Mouse (Mus musculus): ENCODE results near the gene Adrb1.
"Not testable (repeated sequence)": the region's sequence is repeated elsewhere in the genome, so short reads cannot be mapped to it uniquely, and the experiment has no call there.

Gene Adrb1

DNA sequence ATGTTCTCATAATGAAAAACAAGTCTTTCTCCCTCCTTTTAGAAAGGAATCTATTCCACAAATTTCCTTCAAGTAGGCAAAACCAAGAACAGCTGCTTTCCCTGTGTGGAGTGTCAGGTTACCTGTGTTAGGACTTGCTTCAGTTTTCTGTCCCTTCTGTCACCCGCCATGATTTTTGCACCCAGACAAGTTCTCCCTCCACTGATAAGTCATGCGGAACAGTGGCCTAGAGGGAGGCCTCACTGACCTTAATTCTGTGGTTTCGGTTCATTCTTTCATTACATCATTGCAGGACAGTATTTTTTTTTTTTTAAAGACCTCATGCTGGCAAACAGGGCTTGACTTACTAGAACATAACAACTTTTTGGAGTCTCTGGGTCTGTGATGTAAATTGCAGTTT, 27.3 kb downstream of the Adrb1 start:
- no peak for DNase-seq (ENCODE audit: low spot score in 2 of 2)

DNA sequence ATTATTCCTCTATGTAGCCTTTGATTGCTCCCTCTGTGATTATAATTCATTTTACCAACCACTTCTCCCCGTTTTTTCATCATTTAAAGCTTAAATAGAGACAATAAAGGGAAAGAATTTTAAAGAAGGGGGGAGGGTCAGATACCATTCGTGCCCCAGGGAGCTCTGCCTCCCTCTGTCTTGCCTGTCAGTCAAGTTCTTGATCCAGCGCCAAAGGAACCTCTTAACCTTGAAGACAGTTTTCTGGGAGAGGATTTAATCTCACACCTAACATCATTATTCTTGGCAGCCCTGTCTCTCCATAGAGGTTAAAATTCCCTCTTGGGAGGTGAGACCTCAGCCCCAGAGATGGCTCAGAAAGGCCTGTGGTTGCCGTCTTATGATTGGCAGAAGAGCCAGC, 28.7 kb downstream of the Adrb1 start:
- DNase-seq (ENCODE audit: low spot score in 2 of 2), result no peak

DNA sequence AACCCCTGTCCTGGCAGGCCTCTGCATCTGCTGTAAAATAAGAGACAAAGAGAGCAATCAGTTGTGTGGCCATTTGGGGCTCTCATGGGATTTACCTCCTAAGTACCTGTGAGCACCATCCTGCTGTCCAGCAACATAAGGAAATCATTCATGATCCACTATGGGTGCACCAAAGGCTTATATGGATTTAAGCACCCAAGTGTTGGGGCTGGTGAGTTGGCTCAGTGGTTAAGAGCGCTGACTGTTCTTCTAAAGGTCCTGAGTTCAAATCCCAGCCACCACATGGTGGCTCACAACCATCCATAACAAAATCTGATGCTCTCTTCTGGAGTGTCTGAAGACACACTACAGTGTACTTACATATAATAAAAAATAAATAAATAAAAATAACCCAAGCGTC, 32.5 kb downstream of the Adrb1 start:
- not testable (repeated sequence) for DNase-seq (ENCODE audit: low spot score in 2 of 2)

DNA sequence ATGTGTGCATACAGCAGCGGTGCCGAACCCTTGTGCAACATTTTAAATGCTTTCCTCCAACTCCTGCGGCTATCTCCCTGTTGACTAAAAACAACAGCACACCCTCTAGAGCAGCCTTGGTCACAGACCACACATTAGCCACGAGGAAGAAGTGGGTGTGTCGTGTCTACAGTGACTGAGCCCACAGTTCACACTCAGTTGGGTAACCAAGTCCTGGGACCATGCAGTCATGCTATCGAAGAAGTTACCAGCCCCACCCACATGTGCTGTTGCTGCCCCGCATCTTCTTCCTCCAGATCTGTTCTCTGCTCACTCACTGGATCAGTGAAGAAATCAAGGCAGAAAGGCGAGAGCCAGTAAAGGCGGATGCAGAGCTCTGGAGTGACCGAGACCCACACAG, 34.4 kb downstream of the Adrb1 start:
- no peak for DNase-seq (ENCODE audit: low spot score in 2 of 2)

DNA sequence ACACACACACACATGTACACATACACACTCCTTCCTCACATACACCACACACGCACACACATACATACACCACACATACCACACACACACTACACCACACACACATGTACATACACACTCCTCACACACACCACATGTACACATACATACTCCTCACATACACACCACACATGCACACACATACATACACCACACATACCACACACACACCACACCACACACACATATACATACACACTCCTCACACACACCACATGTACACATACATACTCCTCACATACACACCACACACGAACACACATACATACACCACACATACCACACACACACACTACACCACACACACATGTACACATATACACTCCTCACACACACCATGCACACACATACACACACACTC, 36.3 kb downstream of the Adrb1 start:
- DNase-seq (ENCODE audit: low spot score in 2 of 2), result no peak

DNA sequence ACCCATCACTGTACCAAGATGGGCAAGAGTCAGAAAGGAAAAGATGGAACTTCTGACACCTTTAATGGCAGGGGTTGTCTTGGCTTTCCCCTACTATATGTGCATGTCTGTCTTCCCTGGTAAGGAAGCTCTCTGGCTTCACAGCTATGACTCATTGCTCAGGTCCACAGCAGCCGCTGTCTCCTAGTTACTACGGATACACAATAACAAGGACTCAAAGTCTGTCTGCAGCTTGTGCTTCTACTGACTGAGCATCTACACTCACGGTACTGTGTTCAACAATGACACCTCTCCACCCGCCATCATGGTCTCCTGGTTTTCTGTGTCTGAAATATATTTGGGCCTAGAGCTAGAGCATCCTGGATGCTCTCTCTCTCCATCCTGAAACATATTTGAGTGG, 37.7 kb downstream of the Adrb1 start:
- DNase-seq (ENCODE audit: low spot score in 2 of 2), result no peak

DNA sequence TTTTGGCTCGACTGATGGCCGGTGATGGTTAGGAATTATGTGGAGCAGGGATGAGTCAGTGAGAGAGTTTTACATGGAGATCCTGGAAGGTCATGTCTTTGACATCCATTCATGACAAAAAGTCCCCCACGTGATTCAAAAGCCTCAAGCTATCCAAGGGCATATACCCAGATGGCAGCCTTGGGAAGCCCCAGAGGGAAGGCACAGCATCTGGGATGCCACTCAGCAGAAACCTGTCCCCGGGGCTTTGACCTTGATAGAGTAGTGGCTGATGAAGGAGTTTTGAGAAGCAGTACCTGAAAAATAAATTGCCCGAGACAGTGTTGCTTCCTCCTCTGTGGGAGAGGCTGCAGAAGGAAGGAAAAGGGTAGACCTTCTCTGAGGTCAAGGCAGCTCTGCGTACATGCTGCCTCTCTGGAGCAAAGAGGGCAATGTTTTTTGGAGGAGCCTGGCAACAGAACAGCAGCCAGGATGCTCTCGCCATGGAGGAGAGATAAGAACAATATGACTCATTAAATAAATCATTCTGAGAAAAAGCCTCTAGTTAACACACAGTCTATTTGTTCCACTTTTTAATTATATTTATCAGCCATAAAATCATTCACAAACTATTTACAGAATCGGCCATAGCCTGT, 38.4 kb downstream of the Adrb1 start:
- no peak for DNase-seq (ENCODE audit: low spot score in 2 of 2)

DNA sequence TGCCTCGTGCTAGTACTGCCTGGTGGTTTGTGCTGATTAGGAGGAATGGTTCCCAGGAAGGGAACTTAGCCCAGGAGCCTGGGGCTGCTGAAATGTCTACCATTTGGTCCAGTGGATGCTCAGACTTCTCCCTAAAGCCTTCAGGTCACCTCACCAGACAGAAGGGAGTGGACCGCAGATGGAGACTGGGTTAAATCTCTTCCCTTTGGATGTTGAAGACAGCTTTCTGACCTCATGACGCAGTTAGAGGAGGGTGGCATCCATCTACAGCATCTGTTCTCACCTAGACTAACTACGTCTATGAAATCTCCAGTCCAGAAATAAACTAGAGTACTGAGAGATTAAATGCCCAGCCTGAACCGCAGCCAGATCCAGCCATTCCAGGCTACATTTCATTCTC, 39.1 kb downstream of the Adrb1 start:
- no peak for DNase-seq (ENCODE audit: low spot score in 2 of 2)

DNA sequence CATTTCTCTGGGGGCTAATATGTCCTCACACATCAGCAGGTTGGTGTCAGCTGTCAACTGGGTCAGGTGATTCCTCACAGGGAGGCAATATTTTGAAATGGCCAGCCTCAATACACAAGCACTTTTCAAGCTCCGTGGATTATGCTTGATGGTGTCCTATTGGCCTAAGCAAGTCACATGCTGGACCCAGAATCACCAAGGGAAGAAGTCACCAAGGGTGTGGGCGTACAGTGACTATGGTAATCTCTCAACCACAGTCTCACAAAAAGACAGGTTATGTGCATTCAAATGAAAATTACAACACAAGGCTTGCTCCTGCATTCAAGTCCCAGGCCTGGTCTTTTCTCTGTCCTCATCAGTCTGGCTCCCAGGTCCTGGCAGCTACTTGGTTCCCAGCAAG, 39.7 kb downstream of the Adrb1 start:
- DNase-seq (ENCODE audit: low spot score in 2 of 2), result no peak

DNA sequence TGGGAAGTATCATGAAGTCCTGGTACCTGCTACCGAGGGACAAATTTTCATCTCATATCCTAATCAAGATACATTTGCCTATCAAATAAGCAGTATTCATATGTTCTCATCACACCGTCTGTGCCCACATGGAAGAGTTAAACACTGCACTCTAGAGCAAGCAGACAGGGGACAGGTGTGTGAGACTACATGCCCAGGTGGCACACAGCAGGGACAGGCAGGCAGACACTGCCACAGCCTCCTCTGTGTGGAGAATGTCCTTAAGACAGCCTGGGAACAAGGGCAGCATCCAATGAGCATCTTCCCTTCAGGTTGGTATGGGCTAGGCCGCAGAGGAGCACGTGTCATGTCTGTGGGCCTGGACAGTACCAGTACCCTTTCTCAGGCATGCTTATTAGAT, 40.7 kb downstream of the Adrb1 start:
- DNase-seq (ENCODE audit: low spot score in 2 of 2), result no peak

DNA sequence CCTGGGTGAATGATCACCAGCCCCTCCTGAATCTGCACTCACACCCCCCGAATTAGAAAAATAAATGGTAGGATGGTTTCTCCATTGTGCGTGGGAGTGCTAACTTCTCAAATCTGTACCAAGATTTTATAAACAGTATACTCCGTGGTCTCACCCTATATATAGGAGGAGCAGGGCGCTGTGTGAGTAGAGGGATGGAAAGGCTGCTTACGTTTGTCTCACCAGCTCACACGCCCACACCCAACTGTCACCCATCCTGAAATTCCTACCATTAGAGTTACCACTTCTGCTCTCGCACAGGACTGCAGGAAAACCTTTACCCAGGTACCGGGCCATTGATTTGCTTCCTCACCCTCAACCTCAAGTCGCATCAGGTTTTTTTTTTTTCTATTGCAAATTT, 47.0 kb downstream of the Adrb1 start:
- peak in 1 of 2 experiments; percentile 33 for DNase-seq (ENCODE audit: low spot score in 2 of 2)

DNA sequence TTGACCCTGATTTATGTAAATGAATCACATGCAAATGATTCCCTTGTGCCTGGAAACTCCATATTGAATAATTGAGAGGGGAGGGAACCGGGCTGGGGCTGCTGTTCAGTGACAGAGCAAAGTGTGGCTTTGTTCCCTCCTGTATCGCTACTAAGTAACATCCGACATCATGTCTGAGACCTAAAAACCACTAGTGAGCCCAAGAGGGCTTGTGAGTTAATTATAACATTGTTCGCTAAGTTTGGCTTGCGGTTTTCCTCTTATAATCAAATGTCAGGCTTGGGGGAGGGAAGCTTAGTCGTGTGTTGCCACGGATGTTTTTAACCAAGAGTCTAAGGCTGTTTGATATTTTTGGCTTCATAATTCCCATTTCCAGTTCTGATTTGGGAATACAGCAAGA, 50.2 kb downstream of the Adrb1 start:
- no peak for DNase-seq (ENCODE audit: low spot score in 2 of 2)

DNA sequence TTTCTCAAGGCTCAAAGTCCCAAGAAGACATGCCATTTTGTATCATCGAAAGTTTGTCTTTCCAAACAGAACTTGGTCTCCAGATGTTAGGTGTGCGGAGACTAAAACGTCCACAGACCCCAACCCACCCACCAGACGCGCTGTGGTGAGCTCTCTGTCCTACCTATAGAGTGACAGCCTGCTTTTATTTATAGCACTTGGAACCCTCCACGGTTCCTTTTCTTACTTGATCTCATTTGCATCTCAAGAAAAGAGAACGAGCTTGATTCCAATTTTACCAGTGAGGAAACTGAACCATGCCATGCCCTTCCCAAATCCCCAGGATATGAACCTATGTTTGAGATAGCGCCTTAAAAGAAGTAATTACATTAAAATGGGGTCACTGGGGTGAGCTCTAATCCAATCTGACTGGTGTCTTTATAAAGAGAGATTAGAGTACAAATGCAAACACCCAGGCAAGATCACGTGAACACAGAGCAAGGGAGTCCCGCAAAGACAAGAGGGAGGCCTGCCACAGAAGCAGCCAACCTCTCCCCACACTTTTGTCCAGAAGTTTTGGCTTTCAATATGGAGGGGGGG, 51.5 kb downstream of the Adrb1 start:
- no peak for DNase-seq (ENCODE audit: low spot score in 2 of 2)

DNA sequence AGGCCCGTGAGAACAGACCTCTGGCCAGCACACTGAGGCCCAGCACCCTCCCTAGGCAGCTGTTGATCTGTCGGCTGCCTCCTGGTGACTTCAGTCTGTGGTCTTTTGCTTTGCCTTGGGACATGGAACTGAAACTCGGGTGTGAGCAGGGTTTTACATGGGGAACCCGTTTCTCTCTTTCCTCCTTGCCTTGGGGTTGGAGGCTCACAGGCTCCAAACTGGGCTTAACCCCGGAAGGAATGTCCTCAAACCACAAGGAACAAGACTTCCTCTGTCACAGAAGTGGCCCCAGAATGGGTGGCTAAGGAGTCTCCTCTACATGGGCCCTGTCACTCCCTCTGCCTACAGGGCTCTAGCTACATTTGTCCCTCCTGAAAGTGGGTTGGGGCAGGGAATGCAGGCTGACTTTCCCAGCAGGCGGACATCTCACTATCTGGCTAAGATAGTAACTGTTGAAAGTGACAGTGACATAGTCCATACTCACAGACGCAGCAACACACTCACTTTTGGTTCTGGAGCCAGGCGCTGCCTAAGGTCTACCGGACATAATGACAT, 52.5 kb downstream of the Adrb1 start:
- no peak for DNase-seq (ENCODE audit: low spot score in 2 of 2)

DNA sequence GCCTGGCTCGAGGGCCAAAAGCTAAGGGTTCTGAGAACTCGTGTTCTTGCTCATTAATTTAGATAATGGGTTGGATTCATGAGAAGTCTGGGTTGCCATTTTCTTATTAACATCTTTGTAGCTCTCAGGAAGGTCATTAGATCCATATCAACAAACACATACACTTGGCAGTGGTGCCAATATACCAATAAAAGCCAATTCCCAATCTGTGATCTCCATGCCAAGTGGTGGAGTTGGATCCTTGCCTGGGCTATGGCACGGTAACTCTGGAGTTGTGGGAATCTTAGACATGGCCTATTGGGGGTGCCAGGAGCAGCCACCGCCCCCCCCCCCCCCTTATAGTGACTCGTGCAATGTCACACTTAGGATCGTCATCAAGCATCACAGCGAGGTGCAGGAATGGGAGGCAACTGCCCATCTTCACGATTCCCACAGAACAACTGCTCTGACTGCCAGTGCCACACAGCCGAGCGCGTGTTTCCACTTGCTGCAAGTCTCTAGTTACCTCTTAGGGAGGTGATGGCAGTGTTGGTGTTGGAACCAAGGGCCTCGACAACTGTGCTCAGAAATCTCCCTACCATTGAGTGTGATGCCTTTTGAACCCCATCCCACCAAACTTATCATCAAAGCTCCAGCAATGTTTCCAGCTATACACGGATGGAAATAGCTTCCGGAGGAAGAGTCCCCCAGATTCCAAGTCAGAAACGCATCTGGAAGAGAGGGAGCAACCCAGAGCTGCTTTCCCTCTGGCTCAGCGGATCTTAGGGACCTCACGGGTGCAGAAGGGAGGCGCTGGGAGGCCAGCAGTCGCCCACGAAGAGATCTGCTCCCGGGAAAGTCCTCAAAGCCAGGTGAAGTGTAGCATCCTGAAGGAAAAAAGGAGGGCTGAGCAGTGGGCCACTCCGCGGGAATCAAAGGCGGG, 53.2 kb downstream of the Adrb1 start:
- no peak for DNase-seq (ENCODE audit: low spot score in 2 of 2)

DNA sequence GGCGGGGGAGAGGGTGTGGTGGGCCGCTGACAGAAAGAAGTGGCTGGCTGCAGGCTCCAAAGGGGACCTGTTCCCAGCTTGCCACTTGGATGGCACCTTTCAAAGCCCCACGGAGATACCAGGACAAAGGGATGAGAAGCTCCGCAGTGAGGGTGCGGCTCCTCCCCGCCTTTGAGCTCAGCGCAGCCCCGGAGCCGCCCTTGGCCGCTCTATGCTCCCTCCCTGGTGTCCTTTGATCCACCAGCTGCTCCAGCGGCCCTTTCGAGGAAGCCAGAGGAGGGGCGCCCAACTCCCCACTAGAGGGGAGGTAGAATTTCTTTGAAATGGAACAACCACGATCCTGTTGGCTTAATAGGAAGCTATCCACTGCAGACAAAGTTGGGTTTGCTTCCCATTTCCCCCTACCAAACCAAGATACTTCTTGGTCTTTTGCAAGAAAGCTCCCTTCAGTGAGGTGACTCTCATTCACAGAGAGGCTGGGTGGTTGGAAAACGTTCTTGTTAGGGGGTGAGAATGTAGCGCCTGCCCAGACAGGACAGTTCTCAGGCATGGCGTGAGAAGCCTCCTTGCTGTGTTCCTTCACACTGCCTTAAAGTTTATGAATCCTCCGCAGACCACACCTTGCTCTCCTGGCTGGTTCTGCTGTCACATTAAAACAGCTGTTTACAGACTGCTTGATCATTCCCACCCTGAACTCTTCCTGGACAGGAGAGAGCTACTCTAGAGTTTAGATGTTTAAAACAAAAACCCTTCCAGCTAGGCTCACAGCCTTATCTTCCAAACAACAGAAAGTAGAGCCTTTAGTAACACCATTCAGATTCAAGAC, 54.1 kb downstream of the Adrb1 start:
- no peak for DNase-seq (ENCODE audit: low spot score in 2 of 2)

DNA sequence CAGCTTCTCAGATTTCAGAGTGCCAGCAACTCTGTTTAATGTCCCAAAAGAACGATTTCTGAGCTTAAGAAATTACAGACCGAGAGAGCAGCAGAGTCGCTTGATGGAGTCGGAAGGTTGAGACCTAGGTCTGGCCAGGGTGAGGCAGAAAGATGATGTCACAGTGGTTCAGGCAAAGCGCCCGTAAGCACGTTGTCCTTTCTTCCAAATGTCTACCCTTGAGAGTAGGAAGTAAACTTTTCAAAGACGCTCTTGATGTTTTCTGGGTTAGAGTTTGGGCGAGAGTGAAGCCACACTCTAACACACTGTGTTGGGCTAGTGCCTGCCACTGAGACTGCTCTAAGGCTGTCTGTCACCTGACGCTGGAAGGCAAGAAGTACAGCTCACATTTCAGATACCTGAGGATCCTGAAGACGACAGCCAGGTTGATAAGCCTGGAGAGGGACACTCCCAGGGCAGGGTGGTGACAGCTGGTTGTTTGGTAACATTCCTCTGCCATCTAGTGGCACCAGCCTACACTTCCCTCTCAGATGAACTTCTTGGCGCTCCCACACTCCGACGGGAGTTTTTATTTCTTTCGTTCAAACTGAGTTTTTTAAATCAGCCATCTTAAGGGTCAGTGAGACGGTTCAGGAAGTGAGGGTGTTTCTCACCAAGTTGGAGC, 54.9 kb downstream of the Adrb1 start:
- peak in 1 of 2 experiments; percentile 37 for DNase-seq (ENCODE audit: low spot score in 2 of 2)

DNA sequence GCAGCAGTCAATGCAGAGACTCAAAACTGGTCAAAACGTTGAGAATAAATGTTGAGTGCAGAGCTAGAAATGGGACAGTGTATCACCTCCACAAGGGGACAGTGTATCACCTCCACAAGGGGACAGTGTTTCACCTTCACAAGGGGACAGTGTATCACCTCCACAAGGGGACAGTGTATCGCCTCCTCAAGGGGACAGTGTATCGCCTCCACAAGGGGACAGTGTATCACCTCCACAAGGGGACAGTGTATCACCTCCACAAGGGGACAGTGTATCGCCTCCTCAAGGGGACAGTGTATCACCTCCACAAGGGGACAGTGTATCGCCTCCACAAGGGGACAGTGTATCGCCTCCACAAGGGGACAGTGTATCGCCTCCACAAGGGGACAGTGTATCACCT, 56.5 kb downstream of the Adrb1 start:
- DNase-seq (ENCODE audit: low spot score in 2 of 2), result not testable (repeated sequence)

All from frontal cortex, postnatal 14 days (tissue).